Mouse (Mus musculus): ENCODE measurements around the gene Ffar3. TPM values are rescaled to one million over a fixed set of nuclear protein-coding genes. Genes with fewer than 3 reads are reported as not detected.

Gene Ffar3
- total RNA-seq, 2 experiments from 2014 or later: 0.24 to 0.32 TPM

Other genes with a start within 250 kb of the Ffar3 start
- gene Upk1a, start 243.3 kb downstream of the Ffar3 start, total RNA-seq (2021): under 1 TPM in 1 of 2 experiments, not detected in 1; 0.52 TPM
- gene Cox6b1, start 230.0 kb downstream of the Ffar3 start, total RNA-seq (2021): 100 to 1,000 TPM; 793 to 817 TPM
- gene Etv2, start 220.3 kb downstream of the Ffar3 start, total RNA-seq (2021): not detected
- gene Rbm42, start 205.9 kb downstream of the Ffar3 start, total RNA-seq (2021): 10 to 100 TPM; 70.4 to 75.5 TPM
- gene Haus5, start 191.2 kb downstream of the Ffar3 start, total RNA-seq (2021): 1 to 10 TPM; 4.5 to 5.0 TPM
- gene Pmis2, start 184.6 kb downstream of the Ffar3 start, total RNA-seq (2021): not detected
- gene 2200002J24Rik, start 157.3 kb downstream of the Ffar3 start, total RNA-seq (2021): not detected
- gene Atp4a, start 144.0 kb downstream of the Ffar3 start, total RNA-seq (2021): 1 to 10 TPM in 1 of 2 experiments, under 1 TPM in 1; 0.79 to 1.4 TPM
- 100 to 1,000 TPM; 127 to 143 TPM for gene Tmem147, start 126.6 kb downstream of the Ffar3 start, total RNA-seq (2021)
- gene Gapdhs, start 112.5 kb downstream of the Ffar3 start, total RNA-seq (2021): not detected
- 10 to 100 TPM in 1 of 2 experiments, 1 to 10 TPM in 1; 6.8 to 10.7 TPM for gene Sbsn, start 104.7 kb downstream of the Ffar3 start, total RNA-seq (2021)
- gene Dmkn, start 92.4 kb downstream of the Ffar3 start, total RNA-seq (2021): 1 to 10 TPM; 1.3 to 2.2 TPM
- gene Krtdap, start 68.3 kb downstream of the Ffar3 start, total RNA-seq (2021): not detected
- not detected for gene Ffar2, start 32.4 kb downstream of the Ffar3 start, total RNA-seq (2021)
- gene Ffar1, start 5.4 kb upstream of the Ffar3 start, total RNA-seq (2021): not detected
- gene Cd22, start 24.2 kb upstream of the Ffar3 start, total RNA-seq (2021): not detected
- 100 to 1,000 TPM; 306 to 317 TPM for gene Mag, start 58.7 kb upstream of the Ffar3 start, total RNA-seq (2021)
- not detected for gene Hamp2, start 68.5 kb upstream of the Ffar3 start, total RNA-seq (2021)
- gene Hamp, start 87.9 kb upstream of the Ffar3 start, total RNA-seq (2021): not detected
- 100 to 1,000 TPM; 122 to 124 TPM for gene Usf2, start 100.6 kb upstream of the Ffar3 start, total RNA-seq (2021)
- gene Lsr, start 117.3 kb upstream of the Ffar3 start, total RNA-seq (2021): 10 to 100 TPM in 1 of 2 experiments, 1 to 10 TPM in 1; 9.0 to 11.4 TPM
- under 1 TPM; 0.25 to 0.43 TPM for gene Fam187b, start 117.6 kb upstream of the Ffar3 start, total RNA-seq (2021)
- 10 to 100 TPM; 32.1 to 32.4 TPM for gene Fxyd5, start 186.3 kb upstream of the Ffar3 start, total RNA-seq (2021)
- 100 to 1,000 TPM; 333 to 341 TPM for gene Fxyd7, start 195.3 kb upstream of the Ffar3 start, total RNA-seq (2021)
- gene Fxyd1, start 201.0 kb upstream of the Ffar3 start, total RNA-seq (2021): 100 to 1,000 TPM in 1 of 2 experiments, 10 to 100 TPM in 1; 62.6 to 118 TPM
- 10 to 100 TPM; 21.8 to 23.3 TPM for gene Lgi4, start 203.2 kb upstream of the Ffar3 start, total RNA-seq (2021)
- under 1 TPM; 0.55 to 0.72 TPM for gene Fxyd3, start 220.5 kb upstream of the Ffar3 start, total RNA-seq (2021)

Measured in layer of hippocampus, postnatal 14 days (tissue).